Mouse (Mus musculus): ENCODE data around the gene Fam178b. TPM values are rescaled to one million over a fixed set of nuclear protein-coding genes. Genes with fewer than 3 reads are reported as not detected.

Fam178b gene
- polyA plus RNA-seq, 1 experiment from 2014 or later = 2.1 TPM

DNA sequence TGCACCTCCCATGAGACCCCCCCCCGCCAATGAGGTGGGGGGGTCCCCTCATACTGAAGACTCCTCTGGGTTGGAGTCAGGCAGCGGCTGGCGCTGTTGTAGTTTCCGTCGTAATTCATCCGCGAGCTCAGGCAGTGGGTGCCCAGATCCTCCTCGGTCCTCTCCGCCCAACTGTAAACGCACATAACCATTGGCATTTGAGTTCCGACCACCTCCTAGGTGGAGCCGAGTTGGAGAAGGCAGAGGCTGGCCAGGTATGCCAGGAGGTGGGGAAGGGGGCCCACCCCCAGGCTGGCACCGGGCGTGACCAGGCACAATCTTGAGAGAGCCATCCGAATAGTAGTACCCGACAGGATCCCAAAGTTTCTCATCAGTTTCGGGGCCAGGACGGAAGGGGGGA lies 133.5 kb downstream of the Fam178b start:
- H3K9me3 ChIP-seq = no peaks in the 10 kb centered on the region
- H3K4me2 ChIP-seq = no peak overlapping the region
- peaks cover 44% of the 10 kb centered on the region for H3K4me1 ChIP-seq
- H3K9ac ChIP-seq = 0 out of 2 replicates have a peak overlapping the region, but pooled peaks have one; percentile 28
- 86% methylated on average over 18 of the region's 18 CpGs for WGBS
- no peak overlapping the region for H3K27ac ChIP-seq (replicated peaks)
- no peak for ATAC-seq (ENCODE audit: extremely low read depth, insufficient number of reproducible peaks, low FRiP score, low TSS enrichment)
- H3K36me3 ChIP-seq = peaks cover 65% of the 10 kb centered on the region
- no peak overlapping the region for H3K4me3 ChIP-seq
- no peaks in the 10 kb centered on the region for H3K27me3 ChIP-seq (replicated peaks)

GRCm38 (mm10) chr1:36548771-36549170 lies 134.2 kb downstream of the Fam178b start:
- 0 out of 2 replicates have a peak overlapping the region, but pooled peaks have one; percentile 24 for H3K27ac ChIP-seq (replicated peaks)
- H3K4me1 ChIP-seq = peaks cover 39% of the 10 kb centered on the region
- H3K9me3 ChIP-seq = no peaks in the 10 kb centered on the region
- no peak overlapping the region for H3K4me2 ChIP-seq
- H3K9ac ChIP-seq = peak overlapping the region; percentile 28; the same call in 1 of the 2 replicates
- no peak overlapping the region for H3K4me3 ChIP-seq
- ATAC-seq (ENCODE audit: extremely low read depth, insufficient number of reproducible peaks, low FRiP score, low TSS enrichment) = no peak
- WGBS = 55% methylated on average over 8 of the region's 8 CpGs
- peaks cover 63% of the 10 kb centered on the region for H3K36me3 ChIP-seq
- no peaks in the 10 kb centered on the region for H3K27me3 ChIP-seq (replicated peaks)

DNA sequence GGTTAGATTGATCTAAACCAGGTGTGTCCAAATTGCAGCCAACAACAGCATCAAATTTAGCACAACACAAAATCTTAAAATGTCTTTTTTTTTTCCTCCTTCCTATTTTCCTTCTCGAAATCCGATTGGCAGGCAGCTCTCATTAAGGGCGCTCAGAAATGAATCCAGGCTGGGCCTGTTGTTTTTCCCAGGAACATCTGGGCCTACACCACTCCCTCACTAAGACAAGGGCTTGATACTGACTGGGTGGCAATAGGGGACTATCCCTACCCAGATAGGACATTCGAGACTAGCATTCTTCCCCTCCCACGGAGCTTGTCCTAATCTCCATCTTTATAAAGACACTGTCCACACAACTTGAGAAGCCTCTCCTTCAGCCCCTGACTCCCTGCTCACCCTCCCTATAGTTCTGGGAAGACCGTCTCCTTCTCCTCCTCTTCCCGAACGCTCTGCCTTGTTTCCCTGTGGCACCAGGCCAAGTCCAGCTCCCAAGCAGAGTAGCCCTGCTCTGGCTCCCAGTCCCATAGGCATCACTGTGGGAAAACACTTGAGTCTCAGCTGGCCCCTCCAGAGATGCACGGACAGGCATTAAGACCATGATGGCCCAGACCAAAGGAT lies 134.9 kb downstream of the Fam178b start:
- H3K4me3 ChIP-seq = no peak overlapping the region
- H3K4me2 ChIP-seq = no peak overlapping the region
- H3K4me1 ChIP-seq = peaks cover 39% of the 10 kb centered on the region
- ATAC-seq (ENCODE audit: extremely low read depth, insufficient number of reproducible peaks, low FRiP score, low TSS enrichment) = no peak
- no peaks in the 10 kb centered on the region for H3K27me3 ChIP-seq (replicated peaks)
- WGBS = 31% methylated on average over 9 of the region's 9 CpGs
- H3K9ac ChIP-seq = peak overlapping the region; percentile 57
- H3K36me3 ChIP-seq = peaks cover 58% of the 10 kb centered on the region
- H3K27ac ChIP-seq (replicated peaks) = peak overlapping the region; percentile 60
- no peaks in the 10 kb centered on the region for H3K9me3 ChIP-seq

DNA sequence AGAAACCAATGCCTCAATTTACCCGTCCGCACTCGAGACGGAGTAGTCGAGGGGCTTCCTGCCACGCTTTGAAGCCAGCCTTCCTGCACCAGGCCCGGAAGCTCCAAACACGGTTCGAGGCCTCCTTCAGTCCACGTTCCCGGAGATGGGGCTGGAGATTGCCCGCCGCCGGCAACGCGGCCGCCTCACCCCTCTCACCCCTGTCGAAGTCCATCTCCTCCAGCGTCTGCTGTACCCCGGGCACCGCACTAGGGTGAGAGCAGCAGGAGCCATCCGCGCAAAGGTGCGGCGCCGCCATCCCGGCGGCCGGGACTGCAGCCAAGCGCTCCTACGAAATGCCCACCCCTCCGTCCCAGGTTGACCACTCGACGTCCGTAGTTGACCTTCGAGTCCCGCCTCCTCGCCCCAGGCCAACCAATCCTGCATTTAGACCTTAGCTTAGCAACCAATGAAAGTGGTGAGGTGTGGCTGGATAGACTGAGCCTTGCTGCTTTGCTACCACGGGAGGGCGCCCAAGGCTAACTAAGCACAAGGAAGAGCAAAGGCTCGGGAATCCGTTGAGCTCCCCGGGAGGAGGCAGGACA lies 136.0 kb downstream of the Fam178b start, which contains the start of gene Ankrd39:
TSS of gene Ankrd39 (minus strand) at position 558 of the 584 bp plus-strand sequence.
- WGBS = under 1% methylated on average over 43 of the region's 43 CpGs
- H3K36me3 ChIP-seq = peaks cover 58% of the 10 kb centered on the region
- H3K9ac ChIP-seq = peak within 1 kb of the TSS; percentile 87
- H3K27me3 ChIP-seq (replicated peaks) = no peaks in the 10 kb centered on the region
- peak within 1 kb of the TSS; percentile 81 for H3K4me2 ChIP-seq
- H3K27ac ChIP-seq (replicated peaks) = peak within 1 kb of the TSS; percentile 60
- peak within 1 kb of the TSS; percentile 79 for H3K4me3 ChIP-seq
- H3K9me3 ChIP-seq = no peaks in the 10 kb centered on the region
- peak; percentile 99 for ATAC-seq (ENCODE audit: extremely low read depth, insufficient number of reproducible peaks, low FRiP score, low TSS enrichment)
- H3K4me1 ChIP-seq = peaks cover 46% of the 10 kb centered on the region

- 61% methylated on average over 19 of the region's 19 CpGs for WGBS
- Histone ChIP-seq H3K27ac (replicated peaks) (no peak overlapping the region), H3K36me3 (peaks cover 58% of the 10 kb centered on the region), H3K27me3 (replicated peaks) (no peaks in the 10 kb centered on the region), H3K9ac (peak overlapping the region; percentile 87), H3K4me1 (peaks cover 49% of the 10 kb centered on the region), H3K4me3 (peak overlapping the region; percentile 79), H3K9me3 (no peaks in the 10 kb centered on the region), H3K4me2 (peak overlapping the region; percentile 81)
- no peak for ATAC-seq (ENCODE audit: extremely low read depth, insufficient number of reproducible peaks, low FRiP score, low TSS enrichment)
Observed at GRCm38 (mm10) chr1:36545845-36546600, 137.0 kb downstream of the Fam178b start.

GRCm38 (mm10) chr1:36545382-36545781 lies 137.6 kb downstream of the Fam178b start:
- peak overlapping the region; percentile 79; the same call in 1 of the 2 replicates for H3K4me3 ChIP-seq
- peaks cover 49% of the 10 kb centered on the region for H3K4me1 ChIP-seq
- H3K9me3 ChIP-seq = no peaks in the 10 kb centered on the region
- no peaks in the 10 kb centered on the region for H3K27me3 ChIP-seq (replicated peaks)
- 66% methylated on average over 2 of the region's 2 CpGs for WGBS
- ATAC-seq (ENCODE audit: extremely low read depth, insufficient number of reproducible peaks, low FRiP score, low TSS enrichment) = no peak
- peaks cover 57% of the 10 kb centered on the region for H3K36me3 ChIP-seq
- H3K4me2 ChIP-seq = peak overlapping the region; percentile 81
- no peak overlapping the region for H3K9ac ChIP-seq
- H3K27ac ChIP-seq (replicated peaks) = no peak overlapping the region

GRCm38 (mm10) chr1:36542925-36543324 lies 140.1 kb downstream of the Fam178b start:
- peaks cover 45% of the 10 kb centered on the region for H3K4me1 ChIP-seq
- no peak overlapping the region for H3K9ac ChIP-seq
- 84% methylated on average over 9 of the region's 9 CpGs for WGBS
- no peak overlapping the region for H3K4me2 ChIP-seq
- H3K9me3 ChIP-seq = no peaks in the 10 kb centered on the region
- no peak for ATAC-seq (ENCODE audit: extremely low read depth, insufficient number of reproducible peaks, low FRiP score, low TSS enrichment)
- no peaks in the 10 kb centered on the region for H3K27me3 ChIP-seq (replicated peaks)
- H3K36me3 ChIP-seq = peaks cover 56% of the 10 kb centered on the region
- no peak overlapping the region for H3K4me3 ChIP-seq
- H3K27ac ChIP-seq (replicated peaks) = no peak overlapping the region

DNA sequence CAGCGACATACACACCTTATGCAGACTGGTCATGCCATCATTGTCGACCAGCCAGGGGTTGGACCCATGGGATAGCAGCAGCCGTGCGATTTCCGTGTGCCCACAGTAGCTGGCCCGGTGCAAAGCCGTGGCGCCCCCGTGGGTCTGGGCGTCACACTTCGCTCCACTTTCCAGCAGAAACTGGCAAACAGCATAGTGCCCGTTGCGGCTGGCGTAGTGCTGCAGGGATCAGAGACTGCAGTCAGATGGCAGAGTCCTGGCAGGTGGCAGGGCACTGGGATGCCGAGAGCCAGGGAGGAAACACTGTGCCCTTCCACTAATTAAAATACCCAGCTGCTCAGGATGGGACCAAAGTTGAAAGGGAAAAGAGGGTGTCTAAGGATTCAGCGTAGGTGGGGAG lies 141.1 kb downstream of the Fam178b start:
- 90% methylated on average over 16 of the region's 16 CpGs for WGBS
- Histone ChIP-seq H3K4me2 (no peak overlapping the region), H3K27ac (replicated peaks) (no peak overlapping the region), H3K27me3 (replicated peaks) (no peaks in the 10 kb centered on the region), H3K4me3 (no peak overlapping the region), H3K9ac (no peak overlapping the region), H3K4me1 (peaks cover 43% of the 10 kb centered on the region), H3K36me3 (peaks cover 61% of the 10 kb centered on the region), H3K9me3 (no peaks in the 10 kb centered on the region)
- no peak for ATAC-seq (ENCODE audit: extremely low read depth, insufficient number of reproducible peaks, low FRiP score, low TSS enrichment)

GRCm38 (mm10) chr1:36540807-36541206 lies 142.2 kb downstream of the Fam178b start:
- no peaks in the 10 kb centered on the region for H3K9me3 ChIP-seq
- no peaks in the 10 kb centered on the region for H3K27me3 ChIP-seq (replicated peaks)
- 0 out of 2 replicates have a peak overlapping the region, but pooled peaks have one; percentile 24 for H3K27ac ChIP-seq (replicated peaks)
- 91% methylated on average over 12 of the region's 12 CpGs for WGBS
- no peak overlapping the region for H3K9ac ChIP-seq
- no peak for ATAC-seq (ENCODE audit: extremely low read depth, insufficient number of reproducible peaks, low FRiP score, low TSS enrichment)
- peaks cover 61% of the 10 kb centered on the region for H3K36me3 ChIP-seq
- H3K4me1 ChIP-seq = peaks cover 44% of the 10 kb centered on the region
- H3K4me2 ChIP-seq = no peak overlapping the region
- no peak overlapping the region for H3K4me3 ChIP-seq

GRCm38 (mm10) chr1:36540132-36540531 lies 142.9 kb downstream of the Fam178b start:
- peaks cover 61% of the 10 kb centered on the region for H3K36me3 ChIP-seq
- no peak overlapping the region for H3K4me2 ChIP-seq
- H3K27ac ChIP-seq (replicated peaks) = peak overlapping the region; percentile 92
- no peaks in the 10 kb centered on the region for H3K27me3 ChIP-seq (replicated peaks)
- H3K9ac ChIP-seq = no peak overlapping the region
- H3K9me3 ChIP-seq = no peaks in the 10 kb centered on the region
- ATAC-seq (ENCODE audit: extremely low read depth, insufficient number of reproducible peaks, low FRiP score, low TSS enrichment) = no peak
- WGBS = 88% methylated on average over 11 of the region's 11 CpGs
- no peak overlapping the region for H3K4me3 ChIP-seq
- H3K4me1 ChIP-seq = peaks cover 45% of the 10 kb centered on the region

DNA sequence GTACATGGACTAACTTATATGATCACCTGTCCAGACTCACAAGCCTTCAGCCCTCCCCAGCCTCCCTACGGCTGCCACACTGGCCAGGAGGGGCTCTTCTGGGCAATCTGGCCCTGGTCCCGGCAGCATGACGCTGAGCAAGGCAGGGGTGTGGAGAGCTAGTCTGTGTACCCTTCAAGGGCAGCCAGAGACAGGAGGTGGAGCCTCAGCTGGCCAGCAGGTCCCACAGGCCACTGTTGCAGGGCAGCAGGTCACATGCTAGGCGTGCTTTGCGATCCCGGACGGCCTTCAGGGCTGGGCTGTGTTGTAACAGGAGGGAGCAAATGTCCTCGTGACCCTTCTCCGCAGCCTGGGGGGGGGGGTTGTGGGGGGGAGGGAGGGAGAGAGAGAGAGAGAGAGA lies 143.8 kb downstream of the Fam178b start, which contains the start of gene Gm42417:
TSS of gene Gm42417 (minus strand) at position 244 of the 400 bp plus-strand sequence.
- Histone ChIP-seq H3K27me3 (replicated peaks) (no peaks in the 10 kb centered on the region), H3K4me2 (no peak within 1 kb of the TSS), H3K4me1 (peaks cover 54% of the 10 kb centered on the region), H3K4me3 (no peak within 1 kb of the TSS), H3K27ac (replicated peaks) (peak within 1 kb of the TSS; percentile 92), H3K36me3 (peaks cover 60% of the 10 kb centered on the region), H3K9ac (peak within 1 kb of the TSS; percentile 58), H3K9me3 (no peaks in the 10 kb centered on the region)
- WGBS = 26% methylated on average over 9 of the region's 9 CpGs
- ATAC-seq (ENCODE audit: extremely low read depth, insufficient number of reproducible peaks, low FRiP score, low TSS enrichment) = peak; percentile 82
